Comparison of ENCODE assay signal across 27 mouse cellular contexts in genomic region chr6:121096862-121097261, GRCm38 (mm10). TPM values are rescaled to one million over a fixed set of nuclear protein-coding genes. Genes with fewer than 3 reads are reported as not detected.
DNase-seq lines count a peak whose midpoint lies in the region; ATAC-seq and TF ChIP-seq lines count a peak whose summit lies in the region.
"Had no signal": no experiment of that assay in that cellular context is flagged by ENCODE, and none has a peak within 500 bp of the region (broad histone marks: within the 10 kb centered on the region; RNA-seq: fewer than 3 reads in every experiment).

No protein-coding gene starts in this region.

- no peak for ATAC-seq in heart, embryonic 13.5 days (ENCODE audit: extremely low read depth, insufficient number of reproducible peaks, low FRiP score, low TSS enrichment)
- peak; percentile 55 for ATAC-seq in granulocyte monocyte progenitor cell, adult 5-6 weeks (replicated peaks; ENCODE audit: poor library complexity, severe bottlenecking)
- ATAC-seq in liver, embryonic 14.5 days (ENCODE audit: insufficient read depth), result no peak
- ATAC-seq in midbrain, embryonic 13.5 days, result no peak
- ATAC-seq: forebrain, embryonic 13.5 days; inflammation-experienced regulatory T-cells, adult 6 months had no signal

- no peaks in the 10 kb centered on the region for H3K27me3 ChIP-seq in heart, embryonic 13.5 days (replicated peaks)
- H3K27me3 ChIP-seq in liver, embryonic 14.5 days (ENCODE audit: control insufficient read depth, insufficient read depth, low read length), result no peaks in the 10 kb centered on the region
- H3K27me3 ChIP-seq in midbrain, embryonic 13.5 days, result no peaks in the 10 kb centered on the region
- H3K27me3 ChIP-seq: forebrain, embryonic 13.5 days; hindbrain, embryonic 15.5 days; limb, embryonic 13.5 days; lung, embryonic 15.5 days; midbrain, embryonic 12.5 days had no signal

- no peak for TF ChIP-seq EP300 in liver, embryonic 14.5 days (IDR thresholded peaks at IDR 0.05; ENCODE audit: low read depth)

- H3K4me3 ChIP-seq in heart, embryonic 13.5 days, result no peak overlapping the region
- no peak overlapping the region for H3K4me3 ChIP-seq in liver, embryonic 14.5 days (ENCODE audit: insufficient read depth in 1 of 2, low read depth in 2 of 2, low read length in 2 of 2)
- H3K4me3 ChIP-seq in midbrain, embryonic 13.5 days (replicated peaks), result no peak overlapping the region
- H3K4me3 ChIP-seq: forebrain, embryonic 13.5 days; heart, adult 2 months; hindbrain, embryonic 10.5 days; hindbrain, embryonic 15.5 days; left cerebral cortex, adult 2 months; limb, embryonic 13.5 days; lung, embryonic 15.5 days; midbrain, embryonic 12.5 days had no signal

- intact Hi-C loops in heart, postnatal 36 days (cut with DNase I), result no loop called here

- H3K4me1 ChIP-seq in heart, embryonic 13.5 days, result peaks cover 94% of the 10 kb centered on the region
- peaks cover 74 to 94% of the 10 kb centered on the region in 2 experiments for H3K4me1 ChIP-seq in liver, embryonic 14.5 days (replicated peaks; ENCODE audit: control insufficient read depth in 2 of 2, insufficient read depth in 2 of 2, low read length in 1 of 2)
- H3K4me1 ChIP-seq in midbrain, embryonic 13.5 days (replicated peaks), result peaks cover 27% of the 10 kb centered on the region

- no peak for TF ChIP-seq CTCF in liver, embryonic 14.5 days (IDR thresholded peaks at IDR 0.05; ENCODE audit: low read depth)

- no peaks in the 10 kb centered on the region for H3K9me3 ChIP-seq in heart, embryonic 13.5 days
- H3K9me3 ChIP-seq in liver, embryonic 14.5 days (ENCODE audit: control insufficient read depth, low read length), result no peaks in the 10 kb centered on the region
- no peaks in the 10 kb centered on the region for H3K9me3 ChIP-seq in midbrain, embryonic 13.5 days
- H3K9me3 ChIP-seq: forebrain, embryonic 13.5 days; hindbrain, embryonic 10.5 days; hindbrain, embryonic 15.5 days; limb, embryonic 13.5 days; lung, embryonic 15.5 days; midbrain, embryonic 12.5 days had no signal

- H3K36me3 ChIP-seq in heart, embryonic 13.5 days, result peaks cover 18% of the 10 kb centered on the region
- no peaks in the 10 kb centered on the region for H3K36me3 ChIP-seq in liver, embryonic 14.5 days (replicated peaks; ENCODE audit: control insufficient read depth, insufficient read depth, low read depth)
- no peaks in the 10 kb centered on the region for H3K36me3 ChIP-seq in midbrain, embryonic 13.5 days
- H3K36me3 ChIP-seq: limb, embryonic 13.5 days; lung, embryonic 15.5 days had no signal

- no peak for DNase-seq in heart, postnatal 36 days
- no peak for DNase-seq in liver, embryonic 14.5 days (ENCODE audit: low read depth in 3 of 3, low spot score in 3 of 3)
- no peak for DNase-seq in lung, adult 18-20 months
- no peak for DNase-seq in left cerebral cortex, adult 18-20 months (ENCODE audit: low spot score in 2 of 2)
- DNase-seq: adrenal gland, adult 8-10 months; B cell, adult 2 months; cerebellum, adult 8-10 months; cerebellum, postnatal 25 days; gastrocnemius, postnatal 14 days; kidney, adult 11 months; kidney, postnatal 14 days; right cerebral cortex, postnatal 14 days; spleen, adult 18-20 months; thymus, adult 18-20 months; thymus, postnatal 25 days had no signal

- no peak overlapping the region for H3K4me2 ChIP-seq in heart, embryonic 13.5 days
- no peak overlapping the region for H3K4me2 ChIP-seq in liver, embryonic 14.5 days (ENCODE audit: low read depth)
- H3K4me2 ChIP-seq in midbrain, embryonic 13.5 days (replicated peaks), result no peak overlapping the region
- H3K4me2 ChIP-seq: forebrain, embryonic 13.5 days; hindbrain, embryonic 15.5 days; limb, embryonic 13.5 days; lung, embryonic 15.5 days; midbrain, embryonic 12.5 days had no signal

- 0 out of 2 replicates have a peak overlapping the region, but pooled peaks have one; percentile 8 for H3K9ac ChIP-seq in heart, embryonic 13.5 days
- H3K9ac ChIP-seq in liver, embryonic 14.5 days (replicated peaks), result no peak overlapping the region
- H3K9ac ChIP-seq in midbrain, embryonic 13.5 days (replicated peaks), result no peak overlapping the region
- H3K9ac ChIP-seq: forebrain, embryonic 13.5 days; hindbrain, embryonic 15.5 days; limb, embryonic 13.5 days; lung, embryonic 15.5 days; midbrain, embryonic 12.5 days had no signal

- H3K27ac ChIP-seq in heart, embryonic 13.5 days (replicated peaks), result no peak overlapping the region
- peak overlapping the region; percentile 14 for H3K27ac ChIP-seq in liver, embryonic 14.5 days
- H3K27ac ChIP-seq in midbrain, embryonic 13.5 days, result no peak overlapping the region
- H3K27ac ChIP-seq: heart, adult 2 months; hindbrain, embryonic 10.5 days; hindbrain, embryonic 15.5 days; left cerebral cortex, adult 2 months; limb, embryonic 13.5 days; lung, embryonic 15.5 days; midbrain, embryonic 12.5 days had no signal

- WGBS in heart, embryonic 13.5 days, result 84% methylated on average over 8 of the region's 8 CpGs
- WGBS in liver, embryonic 14.5 days (ENCODE audit: insufficient replicate concordance), result 78% methylated on average over 8 of the region's 8 CpGs
- WGBS in midbrain, embryonic 13.5 days, result 94% methylated on average over 8 of the region's 8 CpGs

RNA-seq across cellular contexts. Expression of gene Mical3, which starts 33.9 kb away (rescaled TPM):
- polyA plus RNA-seq in heart, embryonic 13.5 days (2015; fragmentation: Nextera tagmentation; extraction: Ambion mirVana), result 28.2 and 29.2 TPM in 2 replicates
- 100 to 1,000 TPM; 119 to 136 TPM for total RNA-seq in heart, postnatal 36 days (2021)
- 10.7 and 11.2 TPM in 2 replicates for total RNA-seq in granulocyte monocyte progenitor cell, adult 5-6 weeks (2014; fragmentation: Nextera tagmentation)
- total RNA-seq in granulocyte monocyte progenitor cell, adult 5-6 weeks (2017), result 5.6 and 6.4 TPM in 2 replicates
- polyA plus RNA-seq in liver, embryonic 14.5 days (2012; rRNA removed), result 6.0 and 8.1 TPM in 2 replicates
- 9.4 and 12.8 TPM in 2 replicates for polyA plus RNA-seq in liver, embryonic 14.5 days (2014; fragmentation: Nextera tagmentation; extraction: Ambion mirVana)
- 29.7 and 35.7 TPM in 2 replicates for polyA plus RNA-seq in midbrain, embryonic 13.5 days (2015; fragmentation: Nextera tagmentation; extraction: Ambion mirVana)
- 100 to 1,000 TPM; 108 to 119 TPM for total RNA-seq in left cerebral cortex, adult 18-20 months (2021)

Comparison
In these comparisons a context has a peak if more than half of its experiments do, and no peak if none do; other contexts are left out.
1. RNA of gene Mical3, which starts 33.9 kb away (total RNA-seq): 119 to 136 TPM in heart, postnatal 36 days and 108 to 119 TPM in left cerebral cortex, adult 18-20 months; 5.6 to 11.2 TPM in granulocyte monocyte progenitor cell, adult 5-6 weeks; every median in the first group is over 4 times any median in the second.